Comparison of ENCODE assay signal across 10 mouse cellular contexts in genomic region chr12:111386642-111387120, GRCm38 (mm10). TPM values are rescaled to one million over a fixed set of nuclear protein-coding genes. Genes with fewer than 3 reads are reported as not detected.
DNase-seq lines count a peak whose midpoint lies in the region; ATAC-seq and TF ChIP-seq lines count a peak whose summit lies in the region.
"Had no signal": no experiment of that assay in that cellular context is flagged by ENCODE, and none has a peak within 500 bp of the region (broad histone marks: within the 10 kb centered on the region; RNA-seq: fewer than 3 reads in every experiment).

No protein-coding gene starts in this region.

- intact Hi-C loops in heart, postnatal 10 days (cut with DNase I) = no loop called here

- no peak for DNase-seq in hindbrain, postnatal 0 days (ENCODE audit: low spot score)
- DNase-seq in heart, postnatal 10 days = peak; percentile 74 to 80
- DNase-seq in urinary bladder, postnatal 25 days (ENCODE audit: low spot score) = no peak
- no peak for DNase-seq in spleen, postnatal 10 days (ENCODE audit: low spot score in 2 of 2)
- no peak for DNase-seq in natural killer cell, adult 2 months (ENCODE audit: low spot score in 2 of 2)

- 60% methylated on average over 8 of the region's 8 CpGs for WGBS in hindbrain, postnatal 0 days
- 57% methylated on average over 8 of the region's 8 CpGs for WGBS in hindbrain, embryonic 16.5 days
- 52% methylated on average over 8 of the region's 8 CpGs for WGBS in limb, embryonic 15.5 days
- WGBS in stomach, embryonic 14.5 days = 35% methylated on average over 8 of the region's 8 CpGs

- no peak overlapping the region for H3K4me2 ChIP-seq in hindbrain, postnatal 0 days (ENCODE audit: low read depth, low read length)
- H3K4me2 ChIP-seq in hindbrain, embryonic 16.5 days (ENCODE audit: low read length) = no peak overlapping the region
- no peak overlapping the region for H3K4me2 ChIP-seq in limb, embryonic 15.5 days
- no peak overlapping the region for H3K4me2 ChIP-seq in stomach, embryonic 14.5 days (replicated peaks; ENCODE audit: low read depth, low read length)

- H3K9ac ChIP-seq in hindbrain, postnatal 0 days (replicated peaks; ENCODE audit: low read length) = no peak overlapping the region
- H3K9ac ChIP-seq in hindbrain, embryonic 16.5 days (ENCODE audit: low read depth, low read length) = no peak overlapping the region
- H3K9ac ChIP-seq in limb, embryonic 15.5 days = no peak overlapping the region
- H3K9ac ChIP-seq in stomach, embryonic 14.5 days (replicated peaks; ENCODE audit: low read depth, low read length) = no peak overlapping the region

- no peak for TF ChIP-seq CTCF in hindbrain, postnatal 0 days (IDR thresholded peaks at IDR 0.05; ENCODE audit: low read depth)

- H3K27ac ChIP-seq in hindbrain, postnatal 0 days = no peak overlapping the region
- H3K27ac ChIP-seq in hindbrain, embryonic 16.5 days (ENCODE audit: low read depth, low read length) = no peak overlapping the region
- 0 out of 2 replicates have a peak overlapping the region, but pooled peaks have one; percentile 28 for H3K27ac ChIP-seq in limb, embryonic 15.5 days
- peak overlapping the region; percentile 48 for H3K27ac ChIP-seq in stomach, embryonic 14.5 days (ENCODE audit: low read length)

- no peaks in the 10 kb centered on the region for H3K9me3 ChIP-seq in hindbrain, postnatal 0 days (ENCODE audit: low read length)
- H3K9me3 ChIP-seq in hindbrain, embryonic 16.5 days (ENCODE audit: control insufficient read depth, low read length) = no peaks in the 10 kb centered on the region
- no peaks in the 10 kb centered on the region for H3K9me3 ChIP-seq in limb, embryonic 15.5 days
- no peaks in the 10 kb centered on the region for H3K9me3 ChIP-seq in stomach, embryonic 14.5 days (ENCODE audit: control insufficient read depth, low read depth, low read length)

- H3K36me3 ChIP-seq in hindbrain, postnatal 0 days (ENCODE audit: insufficient read depth, low read length) = no peaks in the 10 kb centered on the region
- no peaks in the 10 kb centered on the region for H3K36me3 ChIP-seq in hindbrain, embryonic 16.5 days (ENCODE audit: control insufficient read depth, insufficient read depth, low read length)
- H3K36me3 ChIP-seq in limb, embryonic 15.5 days = no peaks in the 10 kb centered on the region
- no peaks in the 10 kb centered on the region for H3K36me3 ChIP-seq in stomach, embryonic 14.5 days (ENCODE audit: control insufficient read depth, insufficient read depth, low read length)

- no peaks in the 10 kb centered on the region for H3K4me1 ChIP-seq in hindbrain, postnatal 0 days (ENCODE audit: insufficient read depth, low read length)
- H3K4me1 ChIP-seq in hindbrain, embryonic 16.5 days (ENCODE audit: control insufficient read depth, insufficient read depth, low read depth, low read length) = no peaks in the 10 kb centered on the region
- peaks cover 7% of the 10 kb centered on the region for H3K4me1 ChIP-seq in limb, embryonic 15.5 days
- H3K4me1 ChIP-seq in stomach, embryonic 14.5 days (ENCODE audit: control insufficient read depth, insufficient read depth, low read length) = 0 out of 2 replicates have a peak, but pooled peaks cover 4% of the 10 kb centered on the region

- H3K27me3 ChIP-seq in hindbrain, postnatal 0 days (ENCODE audit: insufficient read depth, low read length) = no peaks in the 10 kb centered on the region
- H3K27me3 ChIP-seq in hindbrain, embryonic 16.5 days (replicated peaks; ENCODE audit: control insufficient read depth, insufficient read depth, low read length) = no peaks in the 10 kb centered on the region
- no peaks in the 10 kb centered on the region for H3K27me3 ChIP-seq in limb, embryonic 15.5 days
- no peaks in the 10 kb centered on the region for H3K27me3 ChIP-seq in stomach, embryonic 14.5 days (ENCODE audit: control insufficient read depth, insufficient read depth, low read length)

- no peak overlapping the region for H3K4me3 ChIP-seq in hindbrain, postnatal 0 days (ENCODE audit: low read length)
- no peak overlapping the region for H3K4me3 ChIP-seq in hindbrain, embryonic 16.5 days (ENCODE audit: low read length)
- H3K4me3 ChIP-seq in limb, embryonic 15.5 days = no peak overlapping the region
- H3K4me3 ChIP-seq in stomach, embryonic 14.5 days (ENCODE audit: low read depth, low read length) = no peak overlapping the region
- H3K4me3 ChIP-seq: erythroblast, embryonic 14.5 days had no signal

- ATAC-seq in hindbrain, postnatal 0 days = peak; percentile 32; the same call in 1 of the 2 replicates
- ATAC-seq in hindbrain, embryonic 16.5 days = no peak
- ATAC-seq in limb, embryonic 15.5 days (ENCODE audit: insufficient number of reproducible peaks, low FRiP score, low TSS enrichment, low read depth) = peak; percentile 78
- peak; percentile 58; the same call in 1 of the 2 replicates for ATAC-seq in stomach, embryonic 14.5 days (ENCODE audit: insufficient number of reproducible peaks, insufficient read depth, low FRiP score, low read depth)

RNA-seq across cellular contexts. Expression of gene Cdc42bpb, which starts 9.2 kb away (rescaled TPM):
- 229 and 236 TPM in 2 replicates for total RNA-seq in hindbrain, postnatal 0 days (2014; rRNA removed)
- polyA plus RNA-seq in hindbrain, postnatal 0 days (2015; fragmentation: Nextera tagmentation; extraction: Ambion mirVana) = 28.4 and 30.4 TPM in 2 replicates
- 35.3 and 40.4 TPM in 2 replicates for polyA plus RNA-seq in hindbrain, embryonic 16.5 days (2015; fragmentation: Nextera tagmentation; extraction: Ambion mirVana)
- total RNA-seq in heart, postnatal 10 days (2021) = 100 to 1,000 TPM in 1 of 2 experiments, 10 to 100 TPM in 1; 96.4 to 106 TPM
- polyA plus RNA-seq in limb, embryonic 15.5 days (2015; fragmentation: Nextera tagmentation; extraction: Ambion mirVana) = 26.4 and 33.5 TPM in 2 replicates
- polyA plus RNA-seq in stomach, embryonic 14.5 days (2014; fragmentation: Nextera tagmentation; extraction: Ambion mirVana) = 44.1 and 44.9 TPM in 2 replicates

RNA-seq across cellular contexts. Expression of gene Lbhd2, which starts 19.9 kb away (rescaled TPM):
- 4.3 and 11.8 TPM in 2 replicates for total RNA-seq in hindbrain, postnatal 0 days (2014; rRNA removed)
- polyA plus RNA-seq in hindbrain, postnatal 0 days (2015; fragmentation: Nextera tagmentation; extraction: Ambion mirVana) = 6.0 and 7.8 TPM in 2 replicates
- 2.5 and 3.3 TPM in 2 replicates for polyA plus RNA-seq in hindbrain, embryonic 16.5 days (2015; fragmentation: Nextera tagmentation; extraction: Ambion mirVana)
- not detected for total RNA-seq in heart, postnatal 10 days (2021)
- 12.4 and 13.2 TPM in 2 replicates for polyA plus RNA-seq in limb, embryonic 15.5 days (2015; fragmentation: Nextera tagmentation; extraction: Ambion mirVana)
- polyA plus RNA-seq in stomach, embryonic 14.5 days (2014; fragmentation: Nextera tagmentation; extraction: Ambion mirVana) = 0.93 and 1.5 TPM in 2 replicates
- polyA plus RNA-seq: erythroblast, embryonic 14.5 days; neural tube, embryonic 11.5 days had no signal

RNA-seq across cellular contexts. Expression of gene Exoc3l4, which starts 30.1 kb away (rescaled TPM):
- total RNA-seq in hindbrain, postnatal 0 days (2014; rRNA removed) = 0.99 and 2.9 TPM in 2 replicates
- 1.7 and 2.3 TPM in 2 replicates for polyA plus RNA-seq in hindbrain, postnatal 0 days (2015; fragmentation: Nextera tagmentation; extraction: Ambion mirVana)
- 2.6 and 2.7 TPM in 2 replicates for polyA plus RNA-seq in hindbrain, embryonic 16.5 days (2015; fragmentation: Nextera tagmentation; extraction: Ambion mirVana)
- total RNA-seq in heart, postnatal 10 days (2021) = 1 to 10 TPM; 5.3 to 8.3 TPM
- polyA plus RNA-seq in limb, embryonic 15.5 days (2015; fragmentation: Nextera tagmentation; extraction: Ambion mirVana) = 6.4 and 9.9 TPM in 2 replicates
- 5.7 and 6.8 TPM in 2 replicates for polyA plus RNA-seq in stomach, embryonic 14.5 days (2014; fragmentation: Nextera tagmentation; extraction: Ambion mirVana)

RNA-seq across cellular contexts. Expression of gene Tnfaip2, which starts 55.6 kb away (rescaled TPM):
- total RNA-seq in hindbrain, postnatal 0 days (2014; rRNA removed) = 0.14 and 1.4 TPM in 2 replicates
- 0.99 and 1.7 TPM in 2 replicates for polyA plus RNA-seq in hindbrain, postnatal 0 days (2015; fragmentation: Nextera tagmentation; extraction: Ambion mirVana)
- 0.79 and 1.2 TPM in 2 replicates for polyA plus RNA-seq in hindbrain, embryonic 16.5 days (2015; fragmentation: Nextera tagmentation; extraction: Ambion mirVana)
- 10 to 100 TPM; 28.9 to 41.2 TPM for total RNA-seq in heart, postnatal 10 days (2021)
- 8.3 and 8.4 TPM in 2 replicates for polyA plus RNA-seq in limb, embryonic 15.5 days (2015; fragmentation: Nextera tagmentation; extraction: Ambion mirVana)
- 3.5 and 5.0 TPM in 2 replicates for polyA plus RNA-seq in stomach, embryonic 14.5 days (2014; fragmentation: Nextera tagmentation; extraction: Ambion mirVana)

Comparison
In these comparisons a context has a peak if more than half of its experiments do, and no peak if none do; other contexts are left out.
1. DNase-seq: peak in heart, postnatal 10 days (2 of 2); none in hindbrain, postnatal 0 days (single experiment), urinary bladder, postnatal 25 days (single experiment), spleen, postnatal 10 days (0 of 2) and natural killer cell, adult 2 months (0 of 2).
2. H3K27ac ChIP-seq: peak in limb, embryonic 15.5 days (single experiment) and stomach, embryonic 14.5 days (single experiment); none in hindbrain, postnatal 0 days (single experiment) and hindbrain, embryonic 16.5 days (single experiment).